In genomic region chr19:9992011-9992958, GRCm38 (mm10) we compare ENCODE assay signal across 7 mouse cellular contexts. TPM values are rescaled to one million over a fixed set of nuclear protein-coding genes. Genes with fewer than 3 reads are reported as not detected.
DNase-seq lines count a peak whose midpoint lies in the region; ATAC-seq lines count a peak whose summit lies in the region.

No protein-coding gene starts in this region.

- peak; percentile 38 for ATAC-seq in intestine, embryonic 16.5 days
- peak; percentile 55 for ATAC-seq in neural tube, embryonic 13.5 days (ENCODE audit: low read depth)

- H3K9me3 ChIP-seq in forebrain, embryonic 10.5 days, result no peaks in the 10 kb centered on the region
- H3K9me3 ChIP-seq in intestine, embryonic 16.5 days (ENCODE audit: control insufficient read depth, low read length), result no peaks in the 10 kb centered on the region
- no peaks in the 10 kb centered on the region for H3K9me3 ChIP-seq in neural tube, embryonic 13.5 days

- peak overlapping the region; percentile 80 for H3K27ac ChIP-seq in forebrain, embryonic 10.5 days
- H3K27ac ChIP-seq in intestine, embryonic 16.5 days (ENCODE audit: low read length), result no peak overlapping the region
- H3K27ac ChIP-seq in neural tube, embryonic 13.5 days (replicated peaks), result 0 out of 2 replicates have a peak overlapping the region, but pooled peaks have one; percentile 23

- H3K9ac ChIP-seq in intestine, embryonic 16.5 days (ENCODE audit: low read depth, low read length), result peak overlapping the region; percentile 27; the same call in 1 of the 2 replicates
- peak overlapping the region; percentile 52 for H3K9ac ChIP-seq in neural tube, embryonic 13.5 days

- peak; percentile 23 for DNase-seq in layer of hippocampus, adult 11-12 months (ENCODE audit: low spot score)
- DNase-seq in layer of hippocampus, postnatal 10 days (ENCODE audit: low spot score in 2 of 2), result no peak
- DNase-seq in forebrain, embryonic 10.5 days (ENCODE audit: extremely low spot score, low spot score), result no peak
- no peak for DNase-seq in thymus, postnatal 14 days
- DNase-seq in frontal cortex, postnatal 25 days (ENCODE audit: low spot score in 2 of 2), result no peak

- peaks cover 12% of the 10 kb centered on the region for H3K27me3 ChIP-seq in forebrain, embryonic 10.5 days (ENCODE audit: poor library complexity, severe bottlenecking)
- H3K27me3 ChIP-seq in intestine, embryonic 16.5 days (replicated peaks; ENCODE audit: control insufficient read depth, insufficient read depth, low read length), result no peaks in the 10 kb centered on the region
- no peaks in the 10 kb centered on the region for H3K27me3 ChIP-seq in neural tube, embryonic 13.5 days

- 43% methylated on average over 26 of the region's 26 CpGs for WGBS in forebrain, embryonic 10.5 days
- 51% methylated on average over 26 of the region's 26 CpGs for WGBS in intestine, embryonic 16.5 days
- 53% methylated on average over 26 of the region's 26 CpGs for WGBS in neural tube, embryonic 13.5 days

- H3K4me1 ChIP-seq in forebrain, embryonic 10.5 days, result peaks cover 24% of the 10 kb centered on the region
- peaks cover 12% of the 10 kb centered on the region for H3K4me1 ChIP-seq in intestine, embryonic 16.5 days (ENCODE audit: control insufficient read depth, insufficient read depth, low read length)
- peaks cover 8% of the 10 kb centered on the region for H3K4me1 ChIP-seq in neural tube, embryonic 13.5 days (replicated peaks)

- H3K4me2 ChIP-seq in intestine, embryonic 16.5 days (ENCODE audit: low read depth, low read length), result peak overlapping the region; percentile 47
- peak overlapping the region; percentile 49 for H3K4me2 ChIP-seq in neural tube, embryonic 13.5 days

- H3K36me3 ChIP-seq in forebrain, embryonic 10.5 days (replicated peaks), result no peaks in the 10 kb centered on the region
- no peaks in the 10 kb centered on the region for H3K36me3 ChIP-seq in intestine, embryonic 16.5 days (ENCODE audit: control insufficient read depth, insufficient read depth, low read length)
- no peaks in the 10 kb centered on the region for H3K36me3 ChIP-seq in neural tube, embryonic 13.5 days

- peak overlapping the region; percentile 48 for H3K4me3 ChIP-seq in forebrain, embryonic 10.5 days
- peak overlapping the region; percentile 27 for H3K4me3 ChIP-seq in intestine, embryonic 16.5 days (ENCODE audit: low read length)
- H3K4me3 ChIP-seq in neural tube, embryonic 13.5 days, result peak overlapping the region; percentile 26

RNA-seq across cellular contexts. Expression of gene Best1, which starts 9.1 kb away (rescaled TPM):
- total RNA-seq in layer of hippocampus, postnatal 10 days (2021), result 1 to 10 TPM; 1.9 to 3.0 TPM
- 2.1 and 2.3 TPM in 2 replicates for polyA plus RNA-seq in forebrain, embryonic 10.5 days (2016; fragmentation: Nextera tagmentation; extraction: Ambion mirVana)
- polyA plus RNA-seq in intestine, embryonic 16.5 days (2015; fragmentation: Nextera tagmentation; extraction: Ambion mirVana), result 0.42 and 0.72 TPM in 2 replicates
- polyA plus RNA-seq in neural tube, embryonic 13.5 days (2015; fragmentation: Nextera tagmentation; extraction: Ambion mirVana), result 1.0 and 1.5 TPM in 2 replicates

RNA-seq across cellular contexts. Expression of gene Rab3il1, which starts 9.2 kb away (rescaled TPM):
- total RNA-seq in layer of hippocampus, postnatal 10 days (2021), result 10 to 100 TPM; 13.9 to 14.5 TPM
- polyA plus RNA-seq in forebrain, embryonic 10.5 days (2016; fragmentation: Nextera tagmentation; extraction: Ambion mirVana), result 39.3 and 39.8 TPM in 2 replicates
- 45.7 and 48.8 TPM in 2 replicates for polyA plus RNA-seq in intestine, embryonic 16.5 days (2015; fragmentation: Nextera tagmentation; extraction: Ambion mirVana)
- polyA plus RNA-seq in neural tube, embryonic 13.5 days (2015; fragmentation: Nextera tagmentation; extraction: Ambion mirVana), result 25.2 and 26.2 TPM in 2 replicates

RNA-seq across cellular contexts. Expression of gene Fth1, which starts 11.9 kb away (rescaled TPM):
- 1,000 to 10,000 TPM; 2,066 to 2,109 TPM for total RNA-seq in layer of hippocampus, postnatal 10 days (2021)
- 1,226 and 1,339 TPM in 2 replicates for polyA plus RNA-seq in forebrain, embryonic 10.5 days (2016; fragmentation: Nextera tagmentation; extraction: Ambion mirVana)
- polyA plus RNA-seq in intestine, embryonic 16.5 days (2015; fragmentation: Nextera tagmentation; extraction: Ambion mirVana), result 2,278 and 2,351 TPM in 2 replicates
- polyA plus RNA-seq in neural tube, embryonic 13.5 days (2015; fragmentation: Nextera tagmentation; extraction: Ambion mirVana), result 1,616 and 1,651 TPM in 2 replicates

RNA-seq across cellular contexts. Expression of gene Fads3, which starts 49.1 kb away (rescaled TPM):
- 10 to 100 TPM; 49.1 to 54.6 TPM for total RNA-seq in layer of hippocampus, postnatal 10 days (2021)
- 4.6 and 5.5 TPM in 2 replicates for polyA plus RNA-seq in forebrain, embryonic 10.5 days (2016; fragmentation: Nextera tagmentation; extraction: Ambion mirVana)
- polyA plus RNA-seq in intestine, embryonic 16.5 days (2015; fragmentation: Nextera tagmentation; extraction: Ambion mirVana), result 12.4 and 13.0 TPM in 2 replicates
- 18.8 and 19.1 TPM in 2 replicates for polyA plus RNA-seq in neural tube, embryonic 13.5 days (2015; fragmentation: Nextera tagmentation; extraction: Ambion mirVana)
